Mouse (Mus musculus): ENCODE results near the gene Sema4a. TPM values are rescaled to one million over a fixed set of nuclear protein-coding genes. Genes with fewer than 3 reads are reported as not detected.
A peak's percentile ranks its signal among the peaks of the same experiment; 100 is the strongest.
"Not testable (repeated sequence)": the region's sequence is repeated elsewhere in the genome, so short reads cannot be mapped to it uniquely, and the experiment has no call there.

Gene Sema4a
- polyA plus RNA-seq, 1 experiment from 2014 or later, result 5.3 TPM

GRCm38 (mm10) chr3:88439582-88439981 is 21.4 kb downstream of the Sema4a start:
- Histone ChIP-seq H3K4me1 (peaks cover 25% of the 10 kb centered on the region), H3K9ac (no peak overlapping the region), H3K4me2 (no peak overlapping the region), H3K36me3 (no peaks in the 10 kb centered on the region), H3K9me3 (no peaks in the 10 kb centered on the region), H3K4me3 (no peak overlapping the region), H3K27me3 (0 out of 2 replicates have a peak, but pooled peaks cover 3% of the 10 kb centered on the region), H3K27ac (no peak overlapping the region)
- ATAC-seq (ENCODE audit: borderline replicate concordance, extremely low read depth, low FRiP score, low TSS enrichment), result no peak
- WGBS, result 70% methylated on average over 4 of the region's 4 CpGs

- 57% methylated on average over 10 of the region's 10 CpGs for WGBS
These were observed 23.5 kb downstream of the Sema4a start for GRCm38 (mm10) chr3:88437454-88437853.

GRCm38 (mm10) chr3:88436395-88437201 is 24.4 kb downstream of the Sema4a start:
- Histone ChIP-seq H3K27me3 (0 out of 2 replicates have a peak, but pooled peaks cover 3% of the 10 kb centered on the region), H3K27ac (no peak overlapping the region), H3K36me3 (no peaks in the 10 kb centered on the region), H3K9ac (peak overlapping the region; percentile 35; the same call in 1 of the 2 replicates), H3K4me3 (peak overlapping the region; percentile 36), H3K4me1 (peaks cover 23% of the 10 kb centered on the region), H3K4me2 (peak overlapping the region; percentile 77), H3K9me3 (no peaks in the 10 kb centered on the region)
- peak; percentile 82 for ATAC-seq (ENCODE audit: borderline replicate concordance, extremely low read depth, low FRiP score, low TSS enrichment)
- 7% methylated on average over 29 of the region's 29 CpGs for WGBS

More at GRCm38 (mm10) chr3:88437454-88437853, 23.5 kb downstream of the Sema4a start:
- Histone ChIP-seq H3K4me2 (peak overlapping the region; percentile 77), H3K27ac (no peak overlapping the region), H3K36me3 (no peaks in the 10 kb centered on the region), H3K27me3 (0 out of 2 replicates have a peak, but pooled peaks cover 3% of the 10 kb centered on the region), H3K9ac (no peak overlapping the region), H3K9me3 (no peaks in the 10 kb centered on the region), H3K4me1 (peaks cover 25% of the 10 kb centered on the region), H3K4me3 (no peak overlapping the region)
- no peak for ATAC-seq (ENCODE audit: borderline replicate concordance, extremely low read depth, low FRiP score, low TSS enrichment)

- no peak overlapping the region for H3K27ac ChIP-seq
- peaks cover 15% of the 10 kb centered on the region for H3K4me1 ChIP-seq
- no peaks in the 10 kb centered on the region for H3K36me3 ChIP-seq
- ATAC-seq (ENCODE audit: borderline replicate concordance, extremely low read depth, low FRiP score, low TSS enrichment), result no peak
- H3K9me3 ChIP-seq, result no peaks in the 10 kb centered on the region
- no peak overlapping the region for H3K4me2 ChIP-seq
- H3K4me3 ChIP-seq, result no peak overlapping the region
- H3K9ac ChIP-seq, result no peak overlapping the region
- WGBS, result 50% methylated on average over 10 of the region's 10 CpGs
- 0 out of 2 replicates have a peak, but pooled peaks cover 3% of the 10 kb centered on the region for H3K27me3 ChIP-seq
These were observed 25.5 kb downstream of the Sema4a start for GRCm38 (mm10) chr3:88435515-88435914.

- H3K4me1 ChIP-seq, result peaks cover 12% of the 10 kb centered on the region
These were observed 32.3 kb downstream of the Sema4a start for GRCm38 (mm10) chr3:88428639-88429038.

GRCm38 (mm10) chr3:88427342-88427905 is 33.6 kb downstream of the Sema4a start:
- no peak overlapping the region for H3K4me3 ChIP-seq
- peaks cover 12% of the 10 kb centered on the region for H3K4me1 ChIP-seq
- H3K36me3 ChIP-seq, result no peaks in the 10 kb centered on the region
- H3K27ac ChIP-seq, result no peak overlapping the region
- no peaks in the 10 kb centered on the region for H3K27me3 ChIP-seq
- WGBS, result 71% methylated on average over 4 of the region's 4 CpGs
- no peak overlapping the region for H3K9ac ChIP-seq
- H3K4me2 ChIP-seq, result no peak overlapping the region
- ATAC-seq (ENCODE audit: borderline replicate concordance, extremely low read depth, low FRiP score, low TSS enrichment), result no peak
- H3K9me3 ChIP-seq, result no peaks in the 10 kb centered on the region

More at GRCm38 (mm10) chr3:88428639-88429038, 32.3 kb downstream of the Sema4a start:
- not testable (repeated sequence) for H3K4me3 ChIP-seq; H3K27me3 ChIP-seq; ATAC-seq (ENCODE audit: borderline replicate concordance, extremely low read depth, low FRiP score, low TSS enrichment); H3K9me3 ChIP-seq; H3K9ac ChIP-seq; H3K27ac ChIP-seq; H3K4me2 ChIP-seq; H3K36me3 ChIP-seq
- 63% methylated on average over 8 of the region's 8 CpGs for WGBS

GRCm38 (mm10) chr3:88425708-88426420 is 35.1 kb downstream of the Sema4a start:
- Histone ChIP-seq H3K9ac (0 out of 2 replicates have a peak overlapping the region, but pooled peaks have one; percentile 24), H3K4me3 (no peak overlapping the region), H3K4me1 (peaks cover 19% of the 10 kb centered on the region), H3K36me3 (peaks cover 1% of the 10 kb centered on the region; the same call in 1 of the 2 replicates), H3K27me3 (no peaks in the 10 kb centered on the region), H3K9me3 (no peaks in the 10 kb centered on the region), H3K27ac (no peak overlapping the region), H3K4me2 (peak overlapping the region; percentile 87)
- 84% methylated on average over 10 of the region's 10 CpGs for WGBS
- ATAC-seq (ENCODE audit: borderline replicate concordance, extremely low read depth, low FRiP score, low TSS enrichment), result no peak

GRCm38 (mm10) chr3:88425330-88425689 is 35.7 kb downstream of the Sema4a start:
- H3K9ac ChIP-seq, result 0 out of 2 replicates have a peak overlapping the region, but pooled peaks have one; percentile 24
- no peak overlapping the region for H3K27ac ChIP-seq
- H3K27me3 ChIP-seq, result no peaks in the 10 kb centered on the region
- peak overlapping the region; percentile 87 for H3K4me2 ChIP-seq
- peaks cover 19% of the 10 kb centered on the region for H3K4me1 ChIP-seq
- no peak for ATAC-seq (ENCODE audit: borderline replicate concordance, extremely low read depth, low FRiP score, low TSS enrichment)
- H3K9me3 ChIP-seq, result no peaks in the 10 kb centered on the region
- H3K36me3 ChIP-seq, result peaks cover 7% of the 10 kb centered on the region
- peak overlapping the region; percentile 87 for H3K4me3 ChIP-seq
- WGBS, result 9% methylated on average over 2 of the region's 2 CpGs

- peak; percentile 98 for ATAC-seq (ENCODE audit: borderline replicate concordance, extremely low read depth, low FRiP score, low TSS enrichment)
- Histone ChIP-seq H3K4me2 (peak within 1 kb of the TSS; percentile 87), H3K36me3 (peaks cover 12% of the 10 kb centered on the region), H3K9ac (peak within 1 kb of the TSS; percentile 57), H3K9me3 (no peaks in the 10 kb centered on the region), H3K27ac (no peak within 1 kb of the TSS), H3K4me1 (peaks cover 19% of the 10 kb centered on the region), H3K4me3 (peak within 1 kb of the TSS; percentile 87), H3K27me3 (no peaks in the 10 kb centered on the region)
- WGBS, result 1% methylated on average over 35 of the region's 35 CpGs
These were observed 36.2 kb downstream of the Sema4a start, which contains the start of gene Slc25a44 for GRCm38 (mm10) chr3:88424605-88425329. Gene Slc25a44 (minus strand): TSS chr3:88425139.

- peak; percentile 5; the same call in 1 of the 2 replicates for ATAC-seq (ENCODE audit: borderline replicate concordance, extremely low read depth, low FRiP score, low TSS enrichment)
- Histone ChIP-seq H3K9me3 (no peaks in the 10 kb centered on the region), H3K4me2 (0 out of 2 replicates have a peak overlapping the region, but pooled peaks have one; percentile 11), H3K27ac (peak overlapping the region; percentile 40), H3K36me3 (peaks cover 32% of the 10 kb centered on the region), H3K27me3 (no peaks in the 10 kb centered on the region), H3K4me1 (peaks cover 19% of the 10 kb centered on the region), H3K4me3 (no peak overlapping the region), H3K9ac (no peak overlapping the region)
- 24% methylated on average over 9 of the region's 9 CpGs for WGBS
These were observed 38.8 kb downstream of the Sema4a start for GRCm38 (mm10) chr3:88422020-88422720.

All from lung, embryonic 15.5 days (tissue).